Mouse (Mus musculus) thymus, adult 2 months (tissue): ENCODE results near the gene Lamtor2.

ENCODE experiments used
- CTCF ChIP-seq: fragments of 200-500 bp; IDR thresholded peaks from 2 replicates; pipeline ENCODE4 v1.5.1; 2012; ENCODE audit warnings: mild to moderate bottlenecking, control low read depth, low read length, moderate library complexity, borderline replicate concordance; ENCODE audit not compliant: control insufficient read depth, poor library complexity, insufficient read depth; ENCODE audit errors: extremely low read depth
- POLR2A ChIP-seq: fragments of 200-500 bp; IDR thresholded peaks from 2 replicates; pipeline ENCODE4 v1.6.1; 2012; ENCODE audit warnings: mild to moderate bottlenecking, low read length, control low read depth, moderate library complexity; ENCODE audit not compliant: control insufficient read depth, poor library complexity, insufficient read depth; ENCODE audit errors: extremely low read depth

- no peak for TF ChIP-seq CTCF
- no peak for TF ChIP-seq POLR2A
Measured at GRCm38 (mm10) chr3:88548180-88548917, 4.5 kb downstream of the Lamtor2 start, which contains the start of gene Rab25.
